Mouse (Mus musculus) liver, embryonic 14.5 days (tissue): Measurements from ENCODE around the gene Chrm3.

ENCODE experiments used
- CTCF ChIP-seq: IDR thresholded peaks from 2 replicates; pipeline ENCODE4 v1.5.1; 2016; ENCODE audit warnings: antibody characterized with exemption, low read depth, control low read depth
- EP300 ChIP-seq: IDR thresholded peaks from 2 replicates; pipeline ENCODE4 v1.6.1; 2016; ENCODE audit warnings: antibody characterized with exemption, low read depth

DNA sequence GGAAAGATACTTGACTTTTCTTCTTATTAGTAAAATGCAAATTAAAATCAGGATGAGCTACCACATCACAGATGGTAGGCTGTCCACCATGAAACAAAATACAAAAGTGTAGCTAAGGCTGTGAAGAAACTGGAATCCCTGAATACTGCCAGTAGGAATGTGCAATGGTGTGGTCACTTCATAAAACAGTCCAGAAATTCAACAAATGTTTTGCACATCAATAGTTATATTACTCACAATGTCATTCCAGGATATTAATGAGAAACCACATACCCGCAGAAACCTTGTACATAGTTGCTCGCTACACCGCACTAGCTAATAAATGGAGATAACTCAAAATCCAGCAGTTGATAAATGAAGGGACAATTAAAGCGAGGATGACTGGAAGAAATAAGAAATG, 447.9 kb downstream of the Chrm3 start:
- TF ChIP-seq CTCF (no peak), EP300 (no peak)
